Mouse (Mus musculus) naive thymus-derived CD4-positive, alpha-beta T cell, adult 2 months (primary cell): Measurements from ENCODE around the gene Cmpk2.
"Not testable (repeated sequence)": the region's sequence is repeated elsewhere in the genome, so short reads cannot be mapped to it uniquely, and the experiment has no call there.

Source experiments
- DNase-seq: peaks from one replicate; pipeline ENCODE4 v3.0.0-alpha.2; 2011; ENCODE audit warnings: low read depth

Cmpk2 gene

DNA sequence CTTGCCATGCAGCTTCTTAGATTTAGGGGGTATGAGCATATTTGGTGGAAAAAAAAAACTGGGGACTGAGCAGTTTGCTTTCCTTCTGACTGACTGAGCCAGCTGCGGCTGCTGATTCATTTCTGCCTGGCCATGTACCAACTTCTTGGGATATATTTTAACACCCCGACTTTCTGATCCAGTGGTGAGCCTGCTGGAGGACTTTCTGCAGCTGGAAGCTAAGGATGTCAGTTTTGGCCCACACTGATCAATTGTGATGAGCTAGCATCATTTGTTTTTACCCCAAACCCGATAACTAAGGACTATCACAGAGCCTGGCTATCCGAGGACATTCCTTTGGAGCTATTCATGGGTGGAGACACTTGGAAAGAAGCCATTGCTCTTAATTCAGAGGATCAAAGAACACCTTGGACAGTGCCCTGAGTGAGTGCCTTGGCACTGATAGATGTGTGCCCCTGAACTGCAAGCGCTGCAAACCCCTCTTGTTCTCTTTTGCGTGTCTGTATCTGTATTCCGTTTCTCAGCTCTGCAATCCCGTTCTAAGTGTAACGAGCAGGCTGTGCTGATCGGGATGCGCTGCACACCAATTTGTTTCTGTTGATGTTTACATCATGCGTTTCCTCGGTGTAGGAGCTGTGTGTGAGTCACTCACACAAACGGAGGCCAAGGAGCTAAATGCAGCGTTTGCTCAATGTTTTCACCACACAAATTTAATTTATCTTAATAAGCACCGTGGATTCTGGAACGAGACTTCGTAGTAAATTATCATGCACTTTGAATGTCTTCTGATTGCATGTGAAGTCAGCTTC is 9.4 kb downstream of the Cmpk2 start:
- no peak for DNase-seq

GRCm38 (mm10) chr12:26485738-26486580 is 17.0 kb downstream of the Cmpk2 start:
- not testable (repeated sequence) for DNase-seq

- DNase-seq = no peak
Observed at GRCm38 (mm10) chr12:26487874-26488616, 19.0 kb downstream of the Cmpk2 start.

DNA sequence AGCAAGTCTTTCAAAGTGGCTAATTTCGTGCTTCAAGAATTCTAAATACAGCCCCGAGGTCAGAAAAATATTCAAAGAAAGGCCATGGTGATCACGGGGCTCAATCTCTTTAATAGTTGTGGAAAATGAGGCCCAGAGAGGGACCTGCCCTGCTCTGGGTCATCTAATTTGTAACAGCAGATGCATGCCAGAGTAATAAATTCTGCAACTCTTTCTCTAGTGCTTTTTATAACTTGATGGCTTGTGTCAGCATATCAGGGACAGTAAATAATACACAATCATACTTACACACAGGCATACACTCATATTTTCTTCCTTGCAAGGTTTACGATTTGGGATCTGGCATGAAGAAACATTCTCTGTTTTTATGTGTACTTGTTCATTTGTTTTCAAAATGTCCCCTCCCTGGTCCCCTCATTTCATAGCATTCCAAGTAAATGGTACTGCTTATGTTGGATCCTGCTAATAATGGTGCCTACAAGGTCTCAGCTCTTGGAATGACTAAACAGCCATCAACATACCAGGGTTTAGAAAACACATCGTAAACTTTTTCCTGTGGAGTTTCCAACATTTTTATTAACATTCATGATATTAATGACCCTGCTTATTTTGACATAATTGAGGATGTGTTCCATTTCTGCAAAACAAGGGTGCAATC is 19.7 kb downstream of the Cmpk2 start:
- no peak for DNase-seq

GRCm38 (mm10) chr12:26489942-26490341 is 20.9 kb downstream of the Cmpk2 start:
- DNase-seq = peak; percentile 37

DNA sequence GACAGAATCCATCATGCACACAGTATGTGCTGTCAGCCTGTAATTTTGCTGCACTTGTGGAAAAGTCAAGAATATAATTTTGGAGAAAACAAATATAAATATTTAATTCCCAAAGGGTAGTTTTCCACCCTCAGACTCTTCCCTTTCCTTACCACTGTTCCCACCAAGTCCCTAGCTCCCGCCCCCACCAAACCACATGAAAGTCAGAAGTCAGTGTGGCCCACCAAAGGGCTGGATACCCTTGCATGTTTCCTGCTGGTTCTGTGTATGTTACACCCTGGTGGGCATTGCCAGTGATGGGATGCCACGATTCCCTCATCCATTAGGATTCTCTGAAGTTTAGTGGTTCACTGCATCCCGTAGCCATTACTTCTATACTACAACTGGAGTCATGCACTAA is 32.0 kb downstream of the Cmpk2 start:
- DNase-seq = no peak

DNA sequence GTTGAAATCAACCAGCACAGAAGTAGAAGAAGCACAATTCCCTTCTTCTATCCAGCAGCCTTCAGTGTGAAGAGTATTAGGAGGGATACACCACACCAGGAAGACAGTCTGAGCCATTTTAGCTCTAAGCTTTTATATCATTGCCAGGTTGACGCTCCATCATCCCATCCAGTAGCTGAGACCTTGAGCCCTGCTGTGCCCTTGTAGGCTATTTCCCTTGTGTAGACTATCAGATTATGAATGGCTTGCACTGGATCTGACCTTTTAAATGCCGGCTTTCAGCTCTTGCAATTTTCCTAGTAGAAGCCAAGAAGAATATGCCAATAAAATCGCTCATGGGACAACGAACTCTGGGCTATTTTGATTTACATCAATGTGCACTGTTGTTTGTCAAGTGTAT is 42.0 kb downstream of the Cmpk2 start:
- no peak for DNase-seq

DNA sequence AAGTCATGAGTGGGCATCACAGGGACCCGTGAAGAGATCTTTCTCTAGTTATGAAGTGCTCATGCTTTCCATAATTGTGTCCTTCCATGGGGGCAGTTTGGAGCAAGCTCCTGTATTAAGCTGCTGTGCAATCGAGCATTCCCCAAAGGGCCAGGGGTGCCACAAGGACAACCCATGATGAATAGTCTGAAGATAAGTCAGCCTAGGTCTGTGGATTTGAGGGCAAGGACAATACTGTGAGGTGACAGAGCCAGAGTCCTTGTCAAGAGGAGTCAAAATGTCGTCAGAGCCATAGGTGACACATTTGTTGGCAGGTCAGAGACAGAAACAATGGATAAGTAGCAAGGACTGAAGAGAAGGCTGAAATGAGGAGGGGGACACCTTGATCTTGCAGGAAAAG is 49.2 kb downstream of the Cmpk2 start:
- no peak for DNase-seq

DNA sequence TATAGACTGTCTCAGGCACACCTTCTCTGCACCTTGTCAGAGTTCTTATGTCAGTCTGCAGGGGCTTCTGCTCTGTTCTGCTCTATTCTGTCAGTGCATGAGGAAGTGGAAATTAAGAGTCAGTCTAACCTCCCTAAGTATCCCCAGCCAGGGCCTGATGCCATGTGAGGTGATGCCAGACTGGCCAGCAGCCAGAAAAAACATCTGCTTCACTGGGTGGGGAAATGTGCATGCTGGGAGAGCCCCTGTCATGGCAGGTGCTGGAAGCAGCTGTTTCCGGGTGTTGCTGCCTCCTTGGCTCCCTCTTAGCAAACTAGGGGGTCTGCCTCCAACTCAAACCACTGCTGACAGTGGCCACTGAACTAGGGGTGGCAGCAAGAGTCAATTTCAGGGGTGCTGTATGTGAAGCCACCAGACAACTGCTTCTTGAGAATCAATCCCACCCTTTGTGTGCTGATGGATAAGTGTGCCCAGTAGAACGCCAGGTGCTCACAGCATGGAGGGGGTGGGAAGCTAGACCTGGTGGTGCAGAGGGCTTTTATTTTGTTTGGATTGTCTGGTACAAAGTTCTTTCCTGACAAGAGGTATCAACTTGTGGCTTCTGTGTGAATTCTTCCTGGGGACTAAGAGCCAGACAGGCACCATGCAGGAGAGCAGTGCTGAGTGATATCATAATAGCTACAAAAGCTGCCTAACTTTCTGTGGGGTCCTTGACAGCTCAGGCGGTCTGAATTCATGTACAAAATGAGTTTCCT is 56.1 kb downstream of the Cmpk2 start:
- no peak for DNase-seq

DNA sequence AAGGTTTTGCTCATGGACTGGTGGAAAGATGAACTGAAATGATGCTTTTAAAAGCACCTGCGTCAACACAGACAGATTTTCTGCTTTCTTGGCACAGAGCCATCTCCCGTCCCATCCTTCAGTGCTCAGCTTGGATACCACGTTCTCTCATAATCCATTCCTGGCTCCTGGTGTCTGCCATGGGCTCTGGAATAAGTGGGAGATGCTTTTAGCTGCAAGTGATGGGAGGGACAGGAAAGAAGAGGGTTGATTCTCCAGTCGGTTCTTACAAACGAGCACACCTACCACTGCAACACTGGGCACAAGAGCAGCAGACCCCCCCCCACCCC is 56.7 kb downstream of the Cmpk2 start:
- no peak for DNase-seq
